Mouse (Mus musculus) cerebellum, adult 2 months (tissue): ENCODE data around the gene Ip6k1. TPM values are rescaled to one million over a fixed set of nuclear protein-coding genes. Genes with fewer than 3 reads are reported as not detected.

ENCODE experiments used
- DNase-seq, 2 experiments: peaks; one replicate each; pipeline ENCODE4 v3.0.0; 2021
- H3K27ac ChIP-seq: fragments of 200-500 bp; 2 replicates; pipeline ENCODE4 v1.5.1; 2012; ENCODE audit warnings: low read length, control low read depth, inconsistent platforms; ENCODE audit not compliant: insufficient read depth
- H3K27me3 ChIP-seq: fragments of 200-500 bp; 2 replicates; pipeline ENCODE4 v1.6.1; 2012; ENCODE audit warnings: inconsistent platforms, mild to moderate bottlenecking, low read length, moderate library complexity; ENCODE audit not compliant: control insufficient read depth, insufficient read depth
- H3K4me1 ChIP-seq: fragments of 200-500 bp; 2 replicates; pipeline ENCODE4 v1.6.1; 2011; ENCODE audit warnings: low read length; ENCODE audit not compliant: control insufficient read depth, insufficient read depth
- H3K4me3 ChIP-seq: fragments of 200-500 bp; replicated peaks from 2 replicates; pipeline ENCODE3; 2011; ENCODE audit warnings: mild to moderate bottlenecking, low read depth, low read length, control low read depth; ENCODE audit not compliant: insufficient read depth
- CTCF ChIP-seq: fragments of 200-500 bp; IDR thresholded peaks from 2 replicates; pipeline ENCODE4 v1.5.1; 2011; ENCODE audit warnings: low read depth, mild to moderate bottlenecking, control low read depth, low read length, moderate library complexity, borderline replicate concordance; ENCODE audit not compliant: insufficient read depth
- POLR2A ChIP-seq: fragments of 200-500 bp; IDR thresholded peaks from 2 replicates; pipeline ENCODE4 v1.6.1; 2011; ENCODE audit warnings: low read length, control low read depth, borderline replicate concordance; ENCODE audit not compliant: insufficient read depth
- WGBS: fragments of 180-500 bp; shearing (Covaris S2); methylation state at CpG from one replicate; pipeline ENCODE4 v1.1.7; 2018; 5-methylcytosine and 5-hydroxymethylcytosine counted together
- polyA plus RNA-seq: library from polyadenylated mRNA; depleted of rRNA; stranded (reverse); fragments of >200 nt; gene quantifications from 2 replicates; pipeline ENCODE4 v1.2.3, GENCODE M21; 2012; rRNA removed

Ip6k1 gene
- 191 and 245 TPM in 2 replicates for polyA plus RNA-seq

DNA sequence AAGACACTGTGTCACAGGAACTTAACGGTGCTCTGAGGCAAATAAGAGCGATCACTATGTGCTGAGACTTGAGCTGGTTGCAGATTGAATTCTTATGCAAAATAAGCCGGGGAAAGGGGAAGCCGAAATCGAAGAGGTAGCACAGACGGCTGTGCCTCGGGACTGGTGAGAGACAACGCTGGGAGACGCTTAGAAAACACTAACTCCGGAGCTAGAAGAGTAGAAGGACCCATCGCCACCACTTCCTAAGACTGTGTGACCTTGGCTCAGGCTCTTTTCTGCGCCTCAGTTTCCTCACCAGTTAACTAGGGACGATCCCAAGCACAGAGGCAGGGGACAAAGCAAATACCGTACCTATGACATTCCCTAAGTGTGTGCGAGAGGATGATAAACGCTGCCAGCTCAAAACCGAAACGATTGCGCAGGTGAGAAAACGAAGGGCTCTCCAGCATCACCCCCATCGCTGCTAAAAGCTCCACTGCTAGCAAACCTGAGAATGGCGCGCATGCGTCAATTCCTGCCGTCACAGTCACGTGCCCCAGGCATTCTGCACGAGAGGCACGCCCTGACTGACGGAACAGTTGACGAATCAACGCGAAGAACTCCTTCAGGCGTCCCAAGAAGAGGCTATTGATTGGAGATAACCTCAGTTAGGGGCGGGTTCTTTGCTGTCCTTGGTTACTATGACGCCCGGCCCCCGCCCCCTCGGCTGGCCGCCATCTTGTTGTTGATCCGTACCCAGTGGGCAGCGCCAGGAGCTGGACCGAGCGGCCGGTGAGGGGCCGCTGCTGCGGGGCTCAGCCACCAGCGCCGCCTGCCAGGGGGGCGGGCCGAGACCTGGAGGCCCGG lies at the start of gene Ip6k1:
Gene Ip6k1, plus strand, starts transcription at position 580 of the 849 bp plus-strand sequence.
- no peaks in the 10 kb centered on the region; the same call in 1 of the 2 replicates for H3K4me1 ChIP-seq
- no peaks in the 10 kb centered on the region for H3K27me3 ChIP-seq
- no peak for TF ChIP-seq CTCF
- peak; percentile 99 for TF ChIP-seq POLR2A
- DNase-seq = peak; percentile 100
- under 1% methylated on average over 50 of the region's 51 CpGs for WGBS
- H3K4me3 ChIP-seq = peak within 1 kb of the TSS; percentile 92
- peak within 1 kb of the TSS; percentile 95 for H3K27ac ChIP-seq

DNA sequence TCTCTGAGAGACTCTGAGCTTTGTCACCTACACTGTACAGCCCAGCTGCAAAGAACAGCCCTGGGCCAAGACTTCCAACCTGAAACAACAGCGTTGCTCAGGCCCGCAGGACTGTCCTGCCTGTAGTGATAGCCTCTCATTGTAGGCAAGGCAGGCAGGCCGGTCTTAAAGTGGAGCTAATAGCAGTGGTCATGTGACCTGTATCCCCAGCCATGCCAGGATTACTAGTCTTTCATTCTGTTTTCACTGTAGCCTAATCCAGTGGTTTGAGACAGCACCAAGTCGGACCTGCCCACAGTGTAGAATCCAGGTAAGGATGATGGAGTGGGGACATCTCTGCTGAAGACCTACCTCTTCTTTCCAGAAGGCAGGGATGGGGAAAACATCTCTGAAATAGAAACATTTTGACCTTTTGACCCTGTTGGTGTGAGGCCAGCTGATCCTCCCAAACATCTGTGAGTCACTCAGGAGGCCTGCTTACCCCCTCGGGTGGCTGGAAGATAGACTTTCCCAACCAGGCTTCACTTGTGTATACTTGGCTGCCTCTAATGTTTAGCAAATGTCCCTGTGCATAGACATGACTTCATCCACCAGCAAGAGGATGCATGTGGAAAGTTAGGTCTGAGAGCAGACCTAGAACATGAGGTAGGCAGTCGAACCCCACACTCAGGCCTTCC lies 46.5 kb upstream of the Ip6k1 start:
- no peak overlapping the region for H3K27ac ChIP-seq
- no peak overlapping the region for H3K4me3 ChIP-seq
- 87% methylated on average over 6 of the region's 6 CpGs for WGBS
- H3K27me3 ChIP-seq = no peaks in the 10 kb centered on the region
- no peak for DNase-seq
- H3K4me1 ChIP-seq = no peaks in the 10 kb centered on the region
- no peak for TF ChIP-seq POLR2A
- TF ChIP-seq CTCF = no peak

GRCm38 (mm10) chr9:107957141-107957540 lies 45.2 kb upstream of the Ip6k1 start:
- no peaks in the 10 kb centered on the region for H3K4me1 ChIP-seq
- no peaks in the 10 kb centered on the region for H3K27me3 ChIP-seq
- no peak overlapping the region for H3K27ac ChIP-seq
- H3K4me3 ChIP-seq = no peak overlapping the region
- DNase-seq = no peak
- TF ChIP-seq POLR2A = no peak
- no peak for TF ChIP-seq CTCF
- WGBS = 30% methylated on average over 6 of the region's 6 CpGs

GRCm38 (mm10) chr9:107959896-107960295 lies 42.4 kb upstream of the Ip6k1 start:
- no peak for DNase-seq
- TF ChIP-seq POLR2A (no peak), CTCF (no peak)
- 73% methylated on average over 6 of the region's 6 CpGs for WGBS
- H3K4me3 ChIP-seq = no peak overlapping the region
- H3K4me1 ChIP-seq = no peaks in the 10 kb centered on the region
- H3K27me3 ChIP-seq = no peaks in the 10 kb centered on the region
- no peak overlapping the region for H3K27ac ChIP-seq

DNA sequence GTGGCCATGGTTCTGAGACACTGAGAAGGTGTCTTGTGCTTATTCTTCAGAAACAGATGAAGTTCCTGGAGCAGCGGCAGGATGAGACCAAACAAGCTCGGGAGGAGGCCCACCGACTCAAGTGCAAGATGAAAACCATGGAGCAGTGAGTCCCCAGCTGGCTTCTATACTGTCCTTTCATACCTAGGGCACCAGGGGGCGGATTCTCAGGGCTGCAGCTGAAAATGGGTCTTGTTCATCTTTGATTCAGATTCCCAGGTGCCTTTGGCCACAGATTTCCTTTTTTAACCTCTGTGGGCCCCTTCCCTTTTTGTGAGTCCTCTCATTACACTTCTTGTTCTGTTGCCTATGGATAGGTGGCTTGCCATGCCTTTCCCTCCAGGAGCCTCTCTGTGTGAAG lies 41.4 kb upstream of the Ip6k1 start:
- no peak overlapping the region for H3K27ac ChIP-seq
- no peaks in the 10 kb centered on the region for H3K4me1 ChIP-seq
- H3K4me3 ChIP-seq = no peak overlapping the region
- TF ChIP-seq POLR2A (no peak), CTCF (no peak)
- H3K27me3 ChIP-seq = no peaks in the 10 kb centered on the region
- WGBS = 81% methylated on average over 4 of the region's 4 CpGs
- no peak for DNase-seq

DNA sequence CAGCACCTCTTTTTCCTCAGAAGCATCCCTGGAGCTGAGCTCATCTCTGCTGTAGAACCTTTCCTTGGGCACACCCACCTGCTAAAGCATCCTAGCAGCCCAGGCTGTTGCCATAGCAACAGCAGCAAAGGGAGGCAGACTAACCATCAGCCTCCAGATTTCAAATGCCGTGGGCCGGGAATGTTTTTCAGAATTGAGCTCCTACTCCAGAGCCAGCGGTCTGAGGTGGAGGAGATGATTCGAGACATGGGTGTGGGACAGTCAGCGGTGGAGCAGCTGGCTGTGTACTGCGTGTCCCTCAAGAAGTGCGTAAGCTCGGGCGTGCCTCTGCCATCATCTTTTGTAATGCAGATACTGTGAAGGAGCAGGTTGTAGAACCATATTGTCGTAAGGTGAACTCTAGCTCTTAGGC lies 40.9 kb upstream of the Ip6k1 start:
- no peak overlapping the region for H3K4me3 ChIP-seq

DNA sequence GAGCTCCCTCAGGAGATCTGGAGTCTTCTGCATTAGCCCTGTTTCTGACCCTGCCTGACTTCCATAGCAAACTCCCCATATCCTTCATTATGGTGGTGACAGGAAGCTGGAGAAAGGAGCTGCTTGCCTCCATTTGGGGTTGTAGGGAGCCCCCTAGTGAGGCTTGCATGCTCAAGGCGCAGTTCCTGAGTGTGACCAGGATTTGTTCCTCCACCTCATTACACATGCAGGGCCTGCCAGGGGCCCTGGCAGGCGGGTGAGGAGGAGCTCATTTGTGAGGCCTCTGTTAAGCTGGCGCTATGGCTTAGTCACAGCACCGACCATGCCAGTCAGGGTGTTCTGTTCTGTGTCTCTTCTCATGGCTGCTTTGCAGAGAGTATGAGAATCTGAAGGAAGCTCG lies 40.4 kb upstream of the Ip6k1 start:
- no peak for TF ChIP-seq CTCF
- TF ChIP-seq POLR2A = no peak
- H3K27me3 ChIP-seq = no peaks in the 10 kb centered on the region
- no peaks in the 10 kb centered on the region for H3K4me1 ChIP-seq
- no peak for DNase-seq
- no peak overlapping the region for H3K4me3 ChIP-seq
- H3K27ac ChIP-seq = no peak overlapping the region
- 40% methylated on average over 5 of the region's 5 CpGs for WGBS

More for the DNA sequence above, 40.9 kb upstream of the Ip6k1 start:
- DNase-seq = no peak
- WGBS = 76% methylated on average over 10 of the region's 10 CpGs
- no peak overlapping the region for H3K27ac ChIP-seq
- no peaks in the 10 kb centered on the region for H3K27me3 ChIP-seq
- TF ChIP-seq POLR2A (no peak), CTCF (no peak)
- H3K4me1 ChIP-seq = no peaks in the 10 kb centered on the region
